Mouse (Mus musculus): ENCODE data around the gene Ncdn.

Gene Ncdn

DNA sequence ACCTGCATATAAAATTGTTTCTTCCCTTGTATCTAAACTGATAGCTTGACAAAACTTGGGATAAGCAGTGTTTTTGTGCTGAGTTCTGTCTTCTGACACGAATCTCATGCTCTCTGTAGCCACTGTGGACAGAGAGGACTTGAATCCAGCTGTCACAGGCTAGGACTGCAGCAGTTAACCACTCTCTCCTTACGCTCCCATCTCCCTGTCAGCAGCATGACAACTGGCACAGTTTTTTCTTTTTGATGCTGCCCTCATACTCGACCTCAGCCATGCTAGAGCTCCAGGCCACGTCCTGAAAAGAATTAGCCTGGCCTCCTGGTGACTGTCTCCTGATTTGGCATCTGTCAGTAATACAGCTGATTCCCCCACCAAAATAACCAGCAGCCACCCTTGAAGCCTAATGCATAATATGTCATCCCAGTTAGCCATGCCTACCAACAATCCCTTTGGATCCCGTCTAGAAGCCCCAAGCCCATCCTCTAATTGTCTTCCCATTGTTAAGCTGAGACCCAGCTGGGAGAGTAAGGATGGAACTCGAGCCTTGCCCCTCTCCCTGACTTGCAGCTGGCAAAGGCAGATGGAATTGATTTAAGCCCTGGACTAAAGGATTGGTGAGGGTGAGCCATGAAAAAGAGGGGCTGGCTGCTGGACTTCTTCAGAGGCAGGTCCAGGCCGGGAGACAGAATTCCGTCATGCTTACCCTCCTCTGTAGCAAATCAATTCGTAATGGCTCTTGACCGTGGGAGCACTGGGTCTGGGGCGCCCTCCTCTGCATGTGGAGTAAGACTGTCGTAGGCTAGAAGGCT is 46.4 kb downstream of the Ncdn start:
- no peak for DNase-seq

GRCm38 (mm10) chr4:126696908-126697307 is 56.3 kb downstream of the Ncdn start:
- DNase-seq = no peak
